Mouse (Mus musculus) forebrain, embryonic 12.5 days (tissue): ENCODE data around the gene Plpp3. TPM values are rescaled to one million over a fixed set of nuclear protein-coding genes. Genes with fewer than 3 reads are reported as not detected.

ENCODE experiments used
- ATAC-seq: fragments of 200-750 bp; cut with Nextera tagmentation; 2 replicates; pipeline ENCODE4 v1.8.0; 2017; ENCODE audit warnings: moderate TSS enrichment; ENCODE audit not compliant: low FRiP score
- H3K27ac ChIP-seq: fragments of 300-500 bp; sonication (generic); 2 replicates; pipeline ENCODE4 v1.5.1; 2016; ENCODE audit warnings: mild to moderate bottlenecking
- H3K27me3 ChIP-seq: fragments of 300-500 bp; sonication (generic); 2 replicates; pipeline ENCODE4 v1.6.1; 2016; ENCODE audit warnings: mild to moderate bottlenecking
- H3K36me3 ChIP-seq: fragments of 300-500 bp; sonication (generic); replicated peaks from 2 replicates; pipeline ENCODE4 v1.6.1; 2016; ENCODE audit warnings: mild to moderate bottlenecking
- H3K4me1 ChIP-seq: fragments of 300-500 bp; sonication (generic); 2 replicates; pipeline ENCODE4 v1.6.1; 2016
- H3K4me2 ChIP-seq: fragments of 300-500 bp; sonication (generic); 2 replicates; pipeline ENCODE4 v1.6.1; 2016; ENCODE audit warnings: mild to moderate bottlenecking, moderate library complexity
- H3K4me3 ChIP-seq: fragments of 300-500 bp; sonication (generic); replicated peaks from 2 replicates; pipeline ENCODE4 v1.5.1; 2016; ENCODE audit warnings: mild to moderate bottlenecking
- H3K9ac ChIP-seq: fragments of 300-500 bp; sonication (generic); 2 replicates; pipeline ENCODE4 v1.6.1; 2016; ENCODE audit warnings: mild to moderate bottlenecking
- H3K9me3 ChIP-seq: fragments of 300-500 bp; sonication (generic); 2 replicates; pipeline ENCODE4 v1.6.1; 2016
- WGBS: fragments of 180-500 bp; shearing (Covaris S2); methylation state at CpG from one replicate; pipeline ENCODE4 v1.1.7; 2016; 5-methylcytosine and 5-hydroxymethylcytosine counted together
- polyA plus RNA-seq: library from polyadenylated mRNA; unstranded; fragments of >200 nt; fragmentation: Nextera tagmentation; extraction: Ambion mirVana; gene quantifications from 2 replicates; pipeline ENCODE4 v1.2.1, GENCODE M21; 2016

Gene Plpp3
- polyA plus RNA-seq, 1 experiment from 2014 or later = 84.9 TPM

DNA sequence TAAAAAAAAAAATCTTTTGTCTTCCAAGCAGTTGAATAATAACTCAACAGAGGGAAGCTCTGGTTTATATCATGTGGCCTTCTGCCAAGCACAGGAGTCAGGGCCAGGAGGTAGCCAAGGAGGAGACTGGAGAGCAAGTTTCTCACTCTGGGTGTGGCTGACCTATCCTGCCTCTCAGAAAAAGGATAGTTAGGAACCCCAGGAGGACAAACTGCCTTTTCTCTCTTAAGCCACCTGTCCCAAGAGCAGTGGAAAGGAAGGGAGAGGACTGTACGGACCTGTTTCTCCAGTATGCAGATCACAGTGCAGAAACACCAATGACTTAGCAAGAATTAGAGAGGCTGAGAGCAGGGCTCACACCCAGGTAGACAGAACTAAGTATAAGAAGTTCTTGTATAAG, 57.3 kb downstream of the Plpp3 start:
- H3K27ac ChIP-seq = no peak overlapping the region
- H3K9ac ChIP-seq = no peak overlapping the region
- H3K4me3 ChIP-seq = no peak overlapping the region
- no peaks in the 10 kb centered on the region for H3K27me3 ChIP-seq
- no peaks in the 10 kb centered on the region for H3K9me3 ChIP-seq
- 86% methylated on average over 1 of the region's 1 CpGs for WGBS
- ATAC-seq = no peak
- H3K36me3 ChIP-seq = peaks cover 73% of the 10 kb centered on the region
- H3K4me2 ChIP-seq = no peak overlapping the region
- H3K4me1 ChIP-seq = peaks cover 2% of the 10 kb centered on the region; the same call in 1 of the 2 replicates

DNA sequence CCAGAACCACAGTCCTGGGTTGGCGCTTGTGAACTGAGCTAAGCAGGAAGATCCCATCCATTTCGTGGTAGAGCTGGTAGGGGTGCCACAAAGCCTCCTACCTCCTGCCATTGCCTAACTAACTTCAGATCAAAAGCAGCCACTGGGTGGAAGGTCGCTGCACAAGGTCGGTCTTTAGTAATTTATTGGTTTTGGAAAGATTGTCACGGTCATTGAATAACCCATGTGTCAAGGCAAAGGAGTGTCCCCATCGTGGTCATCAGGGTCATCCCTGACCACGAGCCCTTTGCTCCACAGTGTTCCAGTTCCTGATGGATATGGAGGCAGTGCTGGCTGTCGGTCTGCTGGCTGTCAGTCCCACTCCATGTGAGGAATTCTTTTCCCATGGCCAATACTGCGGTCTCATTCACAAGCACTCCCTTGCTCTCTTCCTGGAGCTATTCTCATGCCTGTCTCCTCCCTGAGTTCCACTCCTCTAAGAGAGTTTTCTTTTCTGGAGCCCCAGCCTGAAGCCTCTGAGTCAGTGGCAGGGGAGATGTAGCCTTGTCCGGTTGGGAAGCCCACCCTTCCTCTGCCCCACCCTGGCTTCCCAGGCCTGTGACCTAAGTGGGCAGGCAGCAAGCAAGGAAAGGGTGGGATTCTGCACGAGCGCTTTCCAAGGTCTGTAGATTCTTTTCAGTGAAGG, 58.7 kb downstream of the Plpp3 start:
- ATAC-seq = no peak
- H3K27ac ChIP-seq = no peak overlapping the region
- H3K9me3 ChIP-seq = no peaks in the 10 kb centered on the region
- WGBS = 85% methylated on average over 12 of the region's 12 CpGs
- H3K9ac ChIP-seq = no peak overlapping the region
- H3K36me3 ChIP-seq = peaks cover 73% of the 10 kb centered on the region
- H3K27me3 ChIP-seq = no peaks in the 10 kb centered on the region
- H3K4me3 ChIP-seq = no peak overlapping the region
- H3K4me1 ChIP-seq = 0 out of 2 replicates have a peak, but pooled peaks cover 2% of the 10 kb centered on the region
- no peak overlapping the region for H3K4me2 ChIP-seq

DNA sequence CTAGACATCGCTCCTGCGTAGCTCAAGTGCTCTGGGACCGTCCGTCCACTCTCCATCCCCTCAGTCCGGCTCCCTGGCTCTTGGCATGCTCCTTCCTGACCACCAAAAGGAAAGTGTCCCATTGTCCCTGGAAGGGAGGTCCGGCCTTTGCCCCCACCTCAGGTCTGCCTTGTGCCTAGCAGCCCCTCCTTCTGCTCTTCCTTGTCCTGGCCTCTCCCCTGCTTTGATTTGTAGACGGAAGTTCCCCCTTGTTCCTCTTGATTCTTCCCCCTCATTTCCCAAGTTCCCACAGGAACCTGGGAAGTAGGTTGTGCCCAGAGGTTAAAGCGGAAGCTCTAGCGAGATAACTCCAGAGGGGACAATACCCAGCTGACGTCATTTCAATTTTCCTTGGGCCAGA, 61.1 kb downstream of the Plpp3 start:
- no peak for ATAC-seq
- no peak overlapping the region for H3K4me2 ChIP-seq
- H3K36me3 ChIP-seq = peaks cover 73% of the 10 kb centered on the region
- H3K27me3 ChIP-seq = no peaks in the 10 kb centered on the region
- H3K9ac ChIP-seq = no peak overlapping the region
- no peak overlapping the region for H3K4me3 ChIP-seq
- H3K4me1 ChIP-seq = 0 out of 2 replicates have a peak, but pooled peaks cover 2% of the 10 kb centered on the region
- no peak overlapping the region for H3K27ac ChIP-seq
- WGBS = 78% methylated on average over 10 of the region's 10 CpGs
- no peaks in the 10 kb centered on the region for H3K9me3 ChIP-seq

DNA sequence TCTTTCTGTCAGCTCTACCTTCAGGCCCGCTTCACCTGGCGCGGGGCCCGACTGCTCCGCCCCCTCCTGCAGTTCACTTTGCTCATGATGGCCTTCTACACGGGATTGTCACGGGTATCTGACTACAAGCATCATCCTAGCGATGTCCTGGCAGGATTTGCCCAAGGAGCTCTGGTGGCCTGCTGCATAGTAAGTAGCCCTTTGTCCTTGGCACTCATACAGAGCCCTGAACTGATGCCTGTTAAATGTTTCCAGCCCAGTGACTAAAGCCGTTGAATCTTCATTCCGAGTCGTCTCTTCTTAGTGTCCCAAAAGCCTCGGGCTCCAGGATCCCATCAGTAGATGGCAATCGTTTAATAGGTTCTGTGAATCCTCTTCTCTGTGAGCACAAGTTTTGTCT, 62.2 kb downstream of the Plpp3 start:
- 69% methylated on average over 13 of the region's 13 CpGs for WGBS
- ATAC-seq = no peak
- Histone ChIP-seq H3K4me2 (no peak overlapping the region), H3K9me3 (no peaks in the 10 kb centered on the region), H3K4me3 (no peak overlapping the region), H3K36me3 (peaks cover 79% of the 10 kb centered on the region), H3K4me1 (0 out of 2 replicates have a peak, but pooled peaks cover 2% of the 10 kb centered on the region), H3K27me3 (no peaks in the 10 kb centered on the region), H3K9ac (no peak overlapping the region), H3K27ac (no peak overlapping the region)

DNA sequence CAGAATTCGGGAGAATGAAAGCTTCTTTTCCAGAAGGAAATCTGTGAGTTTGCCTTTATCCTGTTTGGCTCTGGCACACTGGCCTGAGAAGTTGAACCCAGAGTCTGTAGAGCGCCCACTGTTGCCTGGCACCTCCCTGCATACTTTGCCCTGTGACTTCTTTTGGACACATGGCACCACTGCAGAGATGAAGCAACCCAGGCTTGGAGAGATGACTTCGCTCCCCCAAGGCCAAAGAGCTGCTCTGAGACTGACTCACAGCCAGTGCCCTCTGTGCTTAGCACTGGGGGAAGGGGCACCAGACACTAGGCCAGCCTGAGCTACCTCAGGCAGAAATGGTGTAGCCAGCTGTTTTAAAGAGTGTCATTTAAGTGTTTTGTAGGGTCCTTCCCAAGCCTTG, 63.7 kb downstream of the Plpp3 start:
- Histone ChIP-seq H3K4me1 (0 out of 2 replicates have a peak, but pooled peaks cover 2% of the 10 kb centered on the region), H3K27ac (no peak overlapping the region), H3K4me2 (no peak overlapping the region), H3K27me3 (no peaks in the 10 kb centered on the region), H3K36me3 (peaks cover 78% of the 10 kb centered on the region), H3K4me3 (no peak overlapping the region), H3K9ac (no peak overlapping the region), H3K9me3 (no peaks in the 10 kb centered on the region)
- WGBS = 87% methylated on average over 3 of the region's 3 CpGs
- no peak for ATAC-seq

DNA sequence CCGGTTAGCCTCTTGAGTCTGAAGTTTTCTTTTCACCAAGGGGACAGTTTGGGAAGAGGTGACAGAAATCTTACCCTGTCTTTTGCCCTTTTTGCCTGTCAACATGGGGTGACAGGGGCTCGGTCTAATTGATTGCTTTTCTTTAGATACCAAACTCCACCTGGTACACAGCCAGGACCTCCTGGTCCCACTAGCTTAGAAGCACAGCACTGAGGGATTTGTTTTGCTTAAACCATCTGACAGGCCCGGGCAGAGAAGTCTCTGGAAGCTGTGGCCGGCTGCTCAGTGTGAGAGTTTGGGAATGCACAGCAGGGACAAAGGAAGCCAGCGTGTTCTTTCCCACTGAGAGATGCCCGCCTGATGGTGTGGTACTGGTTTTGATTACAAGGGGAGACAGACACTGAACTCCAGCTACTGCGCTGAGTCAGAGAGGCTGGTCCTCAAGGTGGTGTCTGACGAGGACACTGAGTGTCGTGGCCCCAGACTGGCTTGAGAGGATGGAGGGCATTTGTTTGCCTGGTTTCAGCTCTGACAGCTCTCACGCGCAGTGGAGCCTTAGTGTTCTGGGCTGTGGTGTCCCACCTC, 64.2 kb downstream of the Plpp3 start:
- no peak overlapping the region for H3K4me3 ChIP-seq
- no peaks in the 10 kb centered on the region for H3K9me3 ChIP-seq
- no peak overlapping the region for H3K27ac ChIP-seq
- no peak overlapping the region for H3K9ac ChIP-seq
- H3K4me2 ChIP-seq = no peak overlapping the region
- WGBS = 83% methylated on average over 11 of the region's 11 CpGs
- no peaks in the 10 kb centered on the region for H3K27me3 ChIP-seq
- H3K36me3 ChIP-seq = peaks cover 79% of the 10 kb centered on the region
- ATAC-seq = no peak
- 0 out of 2 replicates have a peak, but pooled peaks cover 2% of the 10 kb centered on the region for H3K4me1 ChIP-seq

DNA sequence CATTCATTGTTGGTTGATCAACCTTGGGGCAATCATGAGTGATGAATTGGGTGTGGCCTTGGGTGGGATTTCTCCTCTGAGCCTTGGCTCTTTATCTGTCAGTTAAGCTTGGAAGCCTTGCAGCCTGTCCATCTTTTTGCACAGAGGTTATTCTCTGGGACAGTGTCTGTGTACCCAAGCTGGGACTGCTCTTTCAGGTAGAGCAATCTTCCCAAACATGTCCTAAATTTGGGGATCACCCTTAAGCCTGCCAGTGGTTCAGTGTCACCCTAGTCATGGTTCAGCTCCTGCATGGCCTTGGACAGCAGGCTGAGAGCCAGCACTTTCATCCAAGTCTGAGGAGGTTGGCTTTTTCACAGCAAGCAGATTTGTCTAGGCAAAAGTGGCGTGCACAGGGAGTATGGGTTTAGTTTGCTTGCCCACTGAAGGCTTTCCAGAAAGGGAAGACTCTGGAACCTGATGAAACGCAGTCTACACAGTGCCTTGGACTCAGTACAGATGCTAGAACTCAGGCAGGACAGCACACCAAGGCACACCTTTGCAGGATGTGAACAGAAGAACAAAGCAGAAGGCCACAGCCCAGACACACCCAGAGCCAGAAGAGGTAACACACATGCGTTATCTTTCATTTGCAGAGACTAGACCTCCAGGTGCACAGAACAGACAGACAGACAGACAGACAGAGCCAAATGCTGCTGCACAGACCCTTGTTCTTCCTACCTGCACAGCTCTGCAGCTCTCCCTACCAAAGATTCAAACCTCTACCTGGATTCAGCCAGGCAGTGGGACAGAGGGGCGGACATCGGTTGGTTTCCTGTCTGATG, 66.2 kb downstream of the Plpp3 start:
- no peaks in the 10 kb centered on the region for H3K27me3 ChIP-seq
- WGBS = 90% methylated on average over 5 of the region's 5 CpGs

DNA sequence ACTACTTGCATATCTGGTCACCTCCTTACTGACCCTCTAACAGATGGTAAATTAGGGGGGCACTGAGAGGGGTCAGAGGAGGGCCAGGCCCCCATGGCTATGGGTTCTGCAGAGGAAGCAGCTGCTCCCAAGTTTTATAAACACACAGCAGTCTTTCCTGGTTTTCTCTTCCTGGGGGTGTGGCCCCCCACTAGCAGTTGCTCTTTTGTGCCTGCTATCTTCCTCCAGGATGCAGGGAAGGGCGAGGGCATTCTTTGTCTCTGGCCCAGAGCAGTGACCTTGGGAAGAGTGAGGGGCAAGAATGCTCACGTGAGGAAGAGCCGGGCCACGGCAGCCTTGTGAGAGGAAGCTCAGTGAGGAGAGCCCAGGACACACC, 66.8 kb downstream of the Plpp3 start:
- Histone ChIP-seq H3K9me3 (0 out of 2 replicates have a peak, but pooled peaks cover 5% of the 10 kb centered on the region), H3K27me3 (no peaks in the 10 kb centered on the region), H3K27ac (peak overlapping the region; percentile 19; the same call in 1 of the 2 replicates), H3K36me3 (peaks cover 96% of the 10 kb centered on the region), H3K9ac (no peak overlapping the region), H3K4me2 (no peak overlapping the region), H3K4me3 (no peak overlapping the region), H3K4me1 (no peaks in the 10 kb centered on the region)
- WGBS = 62% methylated on average over 4 of the region's 4 CpGs
- ATAC-seq = no peak

More for the DNA sequence above, 66.2 kb downstream of the Plpp3 start:
- Histone ChIP-seq H3K9me3 (no peaks in the 10 kb centered on the region), H3K27ac (peak overlapping the region; percentile 36; the same call in 1 of the 2 replicates), H3K4me2 (no peak overlapping the region), H3K4me3 (no peak overlapping the region), H3K4me1 (0 out of 2 replicates have a peak, but pooled peaks cover 2% of the 10 kb centered on the region), H3K9ac (no peak overlapping the region), H3K36me3 (peaks cover 94% of the 10 kb centered on the region)
- no peak for ATAC-seq

DNA sequence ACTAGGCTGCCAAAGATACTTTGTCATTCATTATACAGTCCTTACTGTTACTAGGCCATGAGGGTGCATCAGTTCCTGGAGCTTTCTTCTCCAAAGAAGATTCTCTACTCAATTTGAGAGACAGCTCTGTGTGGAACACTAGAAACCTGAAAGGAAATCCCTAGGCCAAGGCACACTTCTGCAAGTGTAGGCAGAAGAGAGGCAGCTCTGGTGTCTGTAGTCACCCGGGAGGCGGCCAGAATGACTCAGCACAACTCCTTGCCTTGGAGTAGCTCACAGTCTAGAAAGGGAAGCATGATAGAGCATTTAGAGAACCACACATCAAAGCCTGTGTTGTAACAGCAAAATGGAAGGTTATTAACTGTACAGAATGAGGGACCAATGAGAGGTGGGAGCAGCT, 68.4 kb downstream of the Plpp3 start:
- H3K36me3 ChIP-seq = peaks cover 93% of the 10 kb centered on the region

DNA sequence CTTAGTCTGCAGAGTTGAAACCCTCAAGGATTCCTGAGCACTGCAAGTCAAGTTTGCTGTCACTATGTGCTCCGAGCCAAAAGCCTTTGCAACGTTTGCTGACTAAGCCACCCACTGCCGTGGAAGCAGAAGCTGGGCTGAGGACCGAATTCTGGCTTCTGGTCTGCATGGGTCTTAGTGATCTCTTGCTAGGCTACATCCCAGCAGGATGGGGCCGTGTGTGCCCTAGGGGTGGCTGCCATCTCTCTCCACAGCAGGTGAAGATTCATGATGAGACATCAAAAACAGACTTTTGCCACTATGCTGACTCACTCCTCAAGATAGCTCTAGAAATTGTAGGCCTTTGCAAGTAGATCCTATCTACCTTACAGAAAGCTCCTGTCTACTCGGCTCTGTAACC, 69.2 kb downstream of the Plpp3 start:
- Histone ChIP-seq H3K27ac (no peak overlapping the region), H3K4me2 (no peak overlapping the region), H3K9ac (no peak overlapping the region), H3K36me3 (peaks cover 93% of the 10 kb centered on the region), H3K27me3 (no peaks in the 10 kb centered on the region), H3K4me1 (no peaks in the 10 kb centered on the region), H3K9me3 (0 out of 2 replicates have a peak, but pooled peaks cover 5% of the 10 kb centered on the region), H3K4me3 (no peak overlapping the region)
- WGBS = 88% methylated on average over 6 of the region's 6 CpGs
- ATAC-seq = no peak

More for the DNA sequence above, 68.4 kb downstream of the Plpp3 start:
- Histone ChIP-seq H3K4me2 (no peak overlapping the region), H3K27me3 (no peaks in the 10 kb centered on the region), H3K4me3 (no peak overlapping the region), H3K9me3 (0 out of 2 replicates have a peak, but pooled peaks cover 5% of the 10 kb centered on the region), H3K27ac (no peak overlapping the region), H3K4me1 (no peaks in the 10 kb centered on the region), H3K9ac (no peak overlapping the region)
- no peak for ATAC-seq
- WGBS = 81% methylated on average over 2 of the region's 2 CpGs

DNA sequence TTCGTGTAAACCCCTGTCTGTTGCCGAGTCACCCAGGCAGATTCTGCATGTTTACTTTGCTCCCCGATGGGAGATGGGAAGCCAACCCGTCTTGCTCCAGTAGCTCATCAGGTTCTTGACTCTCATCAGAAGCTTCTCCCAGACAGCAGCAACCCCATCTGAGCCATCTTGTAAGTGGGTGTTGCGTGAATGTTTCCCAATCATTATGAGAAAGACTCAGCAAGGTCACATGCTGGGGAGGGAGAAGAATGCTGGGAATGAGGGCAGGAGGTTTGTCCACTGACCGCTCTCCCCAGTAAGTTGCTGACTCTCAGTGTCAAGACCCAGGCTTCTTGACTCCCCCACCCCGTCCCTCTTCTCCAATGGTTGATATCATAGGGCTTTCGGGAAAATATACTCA, 73.0 kb downstream of the Plpp3 start:
- H3K4me3 ChIP-seq = no peak overlapping the region

DNA sequence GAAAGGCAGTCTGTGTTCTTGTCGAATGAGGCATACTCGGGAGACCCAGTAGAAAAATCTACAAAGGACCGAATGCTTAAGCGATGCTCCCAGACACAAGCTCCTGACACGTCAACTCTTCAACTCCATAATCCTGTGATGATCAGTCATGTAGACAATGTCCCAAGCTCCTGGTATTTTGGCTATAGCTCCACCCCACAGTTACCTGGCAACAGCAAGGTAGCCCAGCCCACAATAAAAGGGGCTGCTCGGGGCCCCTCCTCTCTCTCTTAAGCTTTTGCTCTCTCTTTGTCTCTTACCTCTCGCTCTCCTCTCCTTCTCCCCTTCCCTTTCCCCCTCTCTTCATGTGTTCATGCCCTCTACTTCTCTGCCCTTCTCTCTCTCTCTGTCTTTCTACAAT, 83.1 kb downstream of the Plpp3 start:
- Histone ChIP-seq H3K27ac (no peak overlapping the region), H3K4me1 (peaks cover 13% of the 10 kb centered on the region), H3K9ac (no peak overlapping the region), H3K27me3 (no peaks in the 10 kb centered on the region), H3K4me3 (no peak overlapping the region), H3K36me3 (no peaks in the 10 kb centered on the region), H3K9me3 (no peaks in the 10 kb centered on the region), H3K4me2 (no peak overlapping the region)
- 0 out of 2 replicates have a peak, but pooled peaks have one; percentile 23 for ATAC-seq
- WGBS = 25% methylated on average over 7 of the region's 7 CpGs

More for the DNA sequence above, 73.0 kb downstream of the Plpp3 start:
- ATAC-seq = no peak
- H3K4me1 ChIP-seq = no peaks in the 10 kb centered on the region
- 98% methylated on average over 8 of the region's 8 CpGs for WGBS
- 0 out of 2 replicates have a peak, but pooled peaks cover 5% of the 10 kb centered on the region for H3K9me3 ChIP-seq
- no peak overlapping the region for H3K27ac ChIP-seq
- H3K9ac ChIP-seq = no peak overlapping the region
- no peak overlapping the region for H3K4me2 ChIP-seq
- peaks cover 74% of the 10 kb centered on the region for H3K36me3 ChIP-seq
- H3K27me3 ChIP-seq = no peaks in the 10 kb centered on the region
